Mouse (Mus musculus) heart, adult 2 months (tissue): ENCODE results near the gene Fibin.

Experiments used
- CTCF ChIP-seq: fragments of 200-600 bp; IDR thresholded peaks from 2 replicates; pipeline ENCODE4 v1.8.1; 2022; ENCODE audit warnings: antibody characterized with exemption, mild to moderate bottlenecking, moderate library complexity
- POLR2A ChIP-seq: fragments of 200-500 bp; IDR thresholded peaks from 2 replicates; pipeline ENCODE4 v1.6.1; 2011; ENCODE audit warnings: mild to moderate bottlenecking, low read depth, low read length, control low read depth; ENCODE audit not compliant: insufficient read depth

DNA sequence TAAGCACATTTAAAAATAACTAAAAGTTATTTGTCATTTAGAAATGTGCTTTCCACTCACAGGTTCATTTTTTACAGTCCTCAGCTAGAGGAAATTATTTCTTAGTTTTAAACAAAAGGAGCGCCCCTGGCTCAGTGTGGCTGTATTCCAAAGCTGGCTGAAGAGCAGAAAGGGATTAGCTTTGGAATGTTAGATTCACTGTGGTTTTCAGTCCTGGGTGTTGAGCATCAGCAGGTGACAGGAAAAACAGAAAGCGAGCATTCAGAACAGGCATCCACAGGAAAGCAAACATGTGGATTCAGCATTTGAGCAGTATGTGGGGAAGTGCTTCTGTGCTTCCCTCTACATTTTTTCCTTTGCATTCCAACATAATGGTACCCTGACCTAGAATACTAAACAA is 10.2 kb upstream of the Fibin start:
- no peak for TF ChIP-seq POLR2A
- TF ChIP-seq CTCF: no peak
